Mouse (Mus musculus) urinary bladder, postnatal 14 days (tissue): Measurements from ENCODE around the gene Mia.

Experiments used
- DNase-seq: peaks from one replicate; pipeline ENCODE4 v3.0.0; 2021; ENCODE audit warnings: low spot score

Gene Mia

DNA sequence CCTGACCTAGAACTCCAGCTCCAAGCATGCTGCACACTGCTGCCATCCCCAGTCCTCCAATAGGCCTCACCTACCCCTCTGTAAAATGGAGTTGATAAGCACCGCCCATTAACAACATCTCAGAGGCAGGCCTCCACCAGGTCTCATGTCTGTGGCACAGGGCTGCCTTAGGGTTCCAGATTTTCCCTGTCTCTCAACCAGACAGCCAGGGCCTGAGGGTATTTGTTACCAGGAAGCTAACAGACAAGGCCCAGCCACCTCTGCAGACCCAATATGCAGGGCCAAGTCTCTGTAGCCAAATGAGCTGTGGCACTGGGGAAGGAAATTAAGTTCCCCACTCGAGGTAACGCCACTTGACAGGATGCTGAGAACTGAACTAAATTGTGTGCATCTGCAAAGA is 20.0 kb downstream of the Mia start:
- no peak for DNase-seq

DNA sequence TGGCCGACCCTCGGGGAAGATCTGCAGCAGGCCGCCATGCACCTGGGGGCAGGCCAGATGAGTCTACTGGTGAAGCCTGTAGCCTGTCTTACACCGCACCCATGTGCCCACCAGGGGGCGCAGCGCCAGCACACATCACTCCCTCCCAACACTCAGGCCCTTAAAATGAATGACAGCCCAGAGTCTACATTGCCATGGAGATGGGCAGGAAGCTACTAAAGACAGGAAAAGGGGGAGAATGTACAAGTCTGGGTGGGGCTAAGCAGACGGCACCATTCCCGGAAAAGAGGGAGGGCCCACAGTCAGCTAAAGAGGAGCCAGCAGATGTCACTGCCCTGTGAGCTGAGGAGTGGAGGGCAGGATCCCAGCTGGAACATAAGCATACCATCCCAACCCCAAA is 21.1 kb downstream of the Mia start:
- DNase-seq, result peak; percentile 84

DNA sequence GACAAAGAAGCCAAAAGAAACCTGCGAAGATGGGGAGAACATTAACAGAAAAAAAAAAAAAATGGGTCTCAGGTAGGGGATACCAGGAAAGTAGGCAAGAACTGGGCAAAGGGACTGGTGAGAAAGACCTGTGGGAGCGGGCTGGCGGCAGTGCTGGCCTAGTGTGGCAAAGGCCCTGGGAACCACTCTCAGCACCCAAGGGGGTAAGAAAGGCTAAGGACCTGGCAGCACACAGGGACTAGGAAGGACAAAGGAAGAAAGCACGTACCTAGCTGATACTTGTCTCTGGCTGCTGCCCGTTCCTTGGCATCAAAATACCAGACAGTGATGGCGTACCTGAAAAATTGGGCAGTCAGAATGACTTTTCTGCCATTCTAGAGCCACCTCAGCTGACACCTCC is 21.7 kb downstream of the Mia start:
- DNase-seq, result no peak

DNA sequence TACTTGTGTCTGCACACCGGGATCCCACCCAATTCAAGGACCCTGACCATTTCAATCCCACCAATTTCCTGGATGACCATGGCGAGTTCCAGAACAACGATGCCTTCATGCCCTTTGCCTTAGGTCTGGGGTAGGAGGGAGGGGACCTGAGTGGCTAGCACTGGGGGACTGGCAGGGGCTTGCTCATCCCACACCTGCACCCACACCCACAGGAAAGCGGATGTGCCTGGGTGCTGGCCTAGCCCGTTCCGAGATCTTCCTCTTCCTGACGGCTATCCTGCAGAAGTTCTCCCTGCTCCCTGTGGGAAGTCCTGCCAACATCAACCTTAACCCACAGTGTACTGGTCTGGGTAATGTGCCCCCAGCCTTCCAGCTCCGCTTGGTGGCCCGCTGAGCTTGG is 22.8 kb downstream of the Mia start:
- DNase-seq, result no peak

DNA sequence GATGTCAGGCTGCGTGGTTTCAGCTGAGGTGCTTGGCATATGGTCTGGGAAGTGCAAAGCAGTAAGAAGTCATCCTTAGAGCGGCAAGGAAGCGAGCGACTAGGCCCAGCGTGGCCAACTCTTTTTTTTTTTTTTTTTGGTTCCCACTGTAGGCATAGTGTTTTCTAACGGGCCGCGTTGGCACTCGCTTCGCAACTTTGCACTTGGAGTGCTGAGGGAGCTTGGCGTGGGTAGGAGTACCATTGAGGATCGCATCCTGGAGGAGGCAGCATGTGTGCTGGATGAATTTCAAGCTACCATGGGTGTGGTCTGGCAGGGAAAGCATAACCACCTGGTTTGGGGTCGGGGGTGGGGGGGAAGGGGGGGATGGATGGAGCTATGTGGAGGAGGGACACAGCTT is 25.0 kb downstream of the Mia start:
- DNase-seq, result no peak

DNA sequence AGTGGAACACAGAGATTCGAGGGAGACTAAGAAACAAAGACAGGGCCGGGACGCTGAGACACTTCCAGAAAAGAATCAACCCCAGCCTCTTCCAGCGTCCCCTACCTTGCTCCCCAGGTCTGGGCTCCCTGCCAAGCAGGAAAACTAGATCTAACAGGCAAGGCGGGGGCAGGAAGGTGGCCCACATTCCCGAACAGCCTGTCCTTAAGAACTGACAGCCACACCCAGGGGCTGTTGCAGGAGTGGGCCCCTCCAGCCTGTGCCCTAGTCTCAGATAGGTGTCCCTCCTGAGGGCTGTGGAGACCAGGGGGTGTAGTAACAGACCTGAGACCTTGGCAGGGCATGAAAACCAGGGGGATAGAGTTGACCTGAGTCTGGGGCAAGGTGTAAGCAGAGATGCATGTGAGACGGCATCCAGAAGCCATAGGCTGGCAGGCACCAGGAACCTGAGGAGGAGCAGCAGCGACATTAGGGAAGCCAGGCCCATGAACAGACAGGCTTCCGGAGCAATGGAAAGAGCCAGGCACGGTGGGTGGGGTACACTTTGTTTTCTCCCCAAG is 27.7 kb downstream of the Mia start, which contains the start of gene Cyp2t4:
Cyp2t4 (plus strand) TSS at position 510 of the 560 bp plus-strand sequence.
- DNase-seq, result peak; percentile 67

DNA sequence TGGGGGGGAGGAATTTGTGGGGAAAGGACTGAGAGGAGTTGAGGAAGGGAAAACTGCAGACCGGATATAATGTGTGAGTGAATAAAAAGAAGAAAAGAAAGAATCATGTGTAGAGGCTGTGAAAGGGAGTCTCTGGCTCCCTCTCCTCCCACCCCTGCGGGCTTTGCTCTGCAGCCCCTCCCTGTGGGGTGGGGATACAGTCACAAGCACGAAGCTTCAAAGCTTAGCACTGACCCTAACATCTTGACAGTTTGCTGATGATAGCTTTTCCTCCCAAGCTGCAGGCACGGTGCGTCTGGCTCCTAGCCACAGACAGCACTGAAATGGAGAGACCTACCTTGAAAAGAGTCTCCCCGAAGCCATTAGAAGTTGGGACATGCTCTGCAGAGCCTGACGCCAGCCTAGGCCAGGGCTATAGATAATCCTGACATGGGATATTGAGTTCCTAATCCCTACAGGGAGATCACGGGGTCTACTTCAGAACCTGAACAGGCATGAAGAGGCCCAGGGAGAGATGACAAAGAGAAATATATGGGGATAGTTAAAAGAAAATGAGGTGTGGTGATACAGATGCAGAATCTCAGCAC is 44.5 kb downstream of the Mia start:
- DNase-seq, result no peak

DNA sequence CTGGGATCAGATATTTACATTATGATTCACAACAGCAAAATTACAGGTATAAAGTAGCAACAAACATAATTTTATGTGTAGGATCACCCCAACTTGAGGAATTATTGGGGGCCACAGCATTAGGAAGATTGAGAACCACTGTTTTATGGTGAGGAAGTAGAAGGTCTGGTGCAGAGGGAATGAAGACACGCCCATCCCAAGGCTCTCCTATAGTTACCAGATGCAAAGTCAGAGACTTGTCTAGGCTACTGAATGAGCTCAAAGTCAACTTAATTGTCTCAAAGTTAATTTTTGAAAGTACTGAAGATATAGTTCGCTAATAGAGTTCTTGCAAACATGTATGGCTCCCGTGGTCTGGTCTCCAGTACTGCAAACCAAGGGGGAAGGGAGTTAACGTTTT is 47.2 kb downstream of the Mia start:
- no peak for DNase-seq

DNA sequence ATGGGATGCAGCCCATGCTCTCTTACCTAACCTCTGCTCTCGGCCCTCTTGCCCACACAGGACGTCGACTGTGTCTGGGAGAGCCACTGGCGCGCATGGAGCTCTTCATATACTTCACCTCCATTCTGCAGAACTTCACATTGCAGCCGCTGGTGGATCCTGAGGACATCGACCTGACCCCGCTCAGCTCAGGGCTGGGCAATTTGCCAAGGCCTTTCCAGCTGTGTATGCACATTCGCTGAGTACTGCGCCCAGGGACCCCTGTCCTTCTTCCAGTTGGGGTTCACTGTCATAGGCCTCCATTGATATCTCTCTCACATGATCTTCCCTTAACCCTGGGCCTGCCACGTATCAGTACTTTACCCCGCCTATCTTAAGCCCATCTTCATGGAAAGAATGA is 47.8 kb downstream of the Mia start:
- DNase-seq, result no peak

DNA sequence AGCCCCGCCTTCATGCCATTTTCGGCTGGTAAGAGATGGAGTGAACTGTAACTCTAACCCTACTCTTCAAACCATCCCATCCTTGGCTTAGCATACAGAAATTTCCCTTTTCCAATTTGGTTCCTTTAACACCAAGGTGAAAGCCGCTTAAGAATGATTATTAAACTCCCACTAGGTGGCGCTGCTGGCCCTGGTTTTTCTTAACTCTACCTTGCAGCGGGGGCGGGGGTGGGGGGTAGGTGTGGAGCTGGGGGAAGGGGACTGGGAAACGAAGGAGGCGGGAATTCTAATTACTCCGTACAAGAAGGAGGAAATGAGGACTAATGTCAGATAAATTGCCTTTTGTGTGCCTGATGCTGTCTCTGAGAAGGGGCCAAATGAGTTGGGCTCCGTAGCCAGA is 48.4 kb downstream of the Mia start:
- peak; percentile 66 for DNase-seq

DNA sequence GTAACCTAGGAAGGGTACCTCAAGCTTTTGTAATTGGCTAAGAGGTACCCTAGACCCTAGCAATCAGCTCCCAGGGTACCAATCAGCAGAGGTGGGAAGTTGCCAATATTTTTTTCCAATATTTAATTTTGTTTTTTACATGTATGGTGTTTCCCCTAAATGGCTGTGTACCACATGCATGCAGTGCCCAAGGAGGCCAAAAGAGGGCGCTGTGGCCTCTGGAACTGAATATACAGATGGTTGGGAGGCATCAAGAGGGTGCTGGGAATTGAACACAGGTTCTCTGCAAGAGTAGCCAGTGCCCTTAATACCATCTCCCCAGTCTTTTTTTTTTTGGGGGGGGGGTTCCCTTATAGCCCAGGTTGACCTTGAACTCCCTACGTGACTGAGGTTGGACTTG is 49.6 kb downstream of the Mia start:
- no peak for DNase-seq

DNA sequence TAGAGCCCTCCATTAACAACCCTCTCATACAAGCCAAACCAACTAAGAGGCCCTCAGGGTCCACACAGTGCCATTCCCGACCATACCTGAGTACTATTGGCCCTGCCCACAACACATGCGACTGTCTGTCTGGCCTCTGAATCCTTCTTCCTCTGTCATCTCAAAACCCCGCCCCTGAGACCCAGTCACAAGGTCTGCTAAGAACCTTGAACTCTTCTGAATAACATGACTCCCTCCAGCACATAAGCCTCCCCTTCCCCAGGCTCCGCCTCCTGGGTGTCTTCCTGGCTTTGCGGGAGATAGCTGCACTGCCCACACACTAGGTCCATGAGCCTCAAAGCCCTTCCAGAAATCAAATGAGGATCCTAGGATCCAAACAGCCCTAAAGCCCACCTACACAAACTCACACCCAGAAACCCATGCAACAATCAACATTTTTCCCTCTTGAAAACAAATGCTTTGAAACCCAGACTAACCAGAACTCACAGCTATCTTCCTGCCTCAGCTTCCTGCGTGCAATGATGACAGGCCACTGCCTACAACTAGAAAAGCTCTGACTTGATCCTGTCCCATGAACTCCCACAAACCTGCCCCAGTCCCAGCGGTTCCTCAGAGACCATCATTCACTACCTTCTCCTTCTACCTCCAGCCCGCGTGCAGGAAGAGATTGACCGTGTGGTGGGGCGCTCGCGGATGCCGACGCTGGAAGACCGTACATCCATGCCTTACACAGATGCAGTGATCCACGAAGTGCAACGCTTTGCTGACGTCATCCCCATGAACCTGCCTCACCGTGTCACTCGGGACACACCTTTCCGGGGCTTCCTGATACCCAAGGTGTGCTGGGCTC is 50.2 kb downstream of the Mia start:
- no peak for DNase-seq

DNA sequence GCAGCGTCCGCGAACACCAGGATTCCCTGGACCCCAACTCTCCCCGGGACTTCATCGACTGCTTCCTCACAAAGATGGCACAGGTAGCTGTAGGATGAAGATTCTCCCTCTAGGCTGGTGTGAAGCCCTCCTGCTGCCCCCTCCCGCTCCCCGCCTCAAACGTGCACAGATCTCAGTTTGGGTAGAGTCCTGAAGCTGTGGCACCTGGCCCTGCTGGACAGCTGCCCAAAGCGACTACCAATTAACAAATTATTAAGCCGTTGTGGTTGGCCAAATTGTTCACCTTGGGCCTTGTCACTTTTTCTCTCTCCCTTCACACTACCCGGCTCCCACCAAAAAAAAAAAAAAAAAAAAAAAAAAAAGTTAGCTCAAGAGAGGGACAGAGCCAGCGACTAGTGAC is 51.1 kb downstream of the Mia start:
- DNase-seq, result no peak
